Mouse (Mus musculus) megakaryocyte-erythroid progenitor cell, adult 5-6 weeks (primary cell): ENCODE results near the gene Olfr701. TPM values are rescaled to one million over a fixed set of nuclear protein-coding genes. Genes with fewer than 3 reads are reported as not detected.

Experiments
- ATAC-seq: replicated peaks from 2 replicates; pipeline ENCODE4 v1.8.0; 2016; ENCODE audit warnings: mild to moderate bottlenecking, inconsistent platforms; ENCODE audit not compliant: severe bottlenecking, poor library complexity, low FRiP score, low TSS enrichment
- total RNA-seq, 2 experiments: library from RNA; stranded (forward) in 1 of 2; stranded (reverse) in 1 of 2; fragments of 200-1000, 215-1000 nt in 1 of 2; fragments of >200 nt in 1 of 2; fragmentation: Nextera tagmentation in 1 of 2; gene quantifications; 2 replicates each; pipeline ENCODE4 v1.2.3; 2014 to 2017

Gene Olfr701
- not detected in 2 replicates for total RNA-seq (2014; fragmentation: Nextera tagmentation)
- not detected in 2 replicates for total RNA-seq (2017)

DNA sequence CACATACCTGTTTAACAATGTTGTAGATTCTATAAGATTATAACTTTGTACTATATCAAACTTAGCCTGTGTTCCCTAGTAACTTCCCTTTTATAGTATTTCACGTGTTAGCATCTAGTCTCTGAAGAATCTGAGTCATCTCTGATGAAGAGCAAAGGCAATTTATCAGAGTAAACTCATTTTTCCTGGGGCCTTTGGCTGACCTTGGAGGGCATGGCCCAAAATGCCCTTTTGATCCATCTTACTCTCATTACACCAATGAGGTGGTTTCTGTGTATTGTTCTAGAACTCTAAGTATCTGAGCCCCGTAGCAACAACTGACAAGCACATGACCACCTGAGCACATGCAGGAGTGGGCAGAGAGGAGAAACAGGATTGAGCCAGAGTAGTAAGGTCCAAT, at the start of gene Olfr701:
Gene Olfr701, plus strand, starts transcription at position 301 of the 400 bp plus-strand sequence.
- ATAC-seq: no peak

DNA sequence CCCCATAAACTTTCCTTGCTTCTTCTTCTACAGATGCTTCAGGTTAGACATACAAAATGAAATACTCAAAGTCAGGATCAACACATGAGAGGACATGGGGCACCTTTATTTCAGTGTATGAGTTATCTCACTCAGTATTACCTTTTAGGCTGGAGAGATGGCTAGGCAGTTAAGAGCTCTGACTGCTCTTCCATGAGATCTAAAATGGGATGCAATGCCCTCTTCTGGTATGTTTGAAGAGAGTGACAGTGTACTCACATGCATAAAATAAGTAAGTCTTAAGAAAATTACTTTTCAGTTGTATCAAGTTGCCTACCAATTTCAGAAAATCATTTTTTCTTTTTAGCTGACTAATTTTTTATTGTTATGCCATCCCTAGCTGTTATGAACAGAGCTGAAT, 25.6 kb upstream of the Olfr701 start:
- no peak for ATAC-seq

DNA sequence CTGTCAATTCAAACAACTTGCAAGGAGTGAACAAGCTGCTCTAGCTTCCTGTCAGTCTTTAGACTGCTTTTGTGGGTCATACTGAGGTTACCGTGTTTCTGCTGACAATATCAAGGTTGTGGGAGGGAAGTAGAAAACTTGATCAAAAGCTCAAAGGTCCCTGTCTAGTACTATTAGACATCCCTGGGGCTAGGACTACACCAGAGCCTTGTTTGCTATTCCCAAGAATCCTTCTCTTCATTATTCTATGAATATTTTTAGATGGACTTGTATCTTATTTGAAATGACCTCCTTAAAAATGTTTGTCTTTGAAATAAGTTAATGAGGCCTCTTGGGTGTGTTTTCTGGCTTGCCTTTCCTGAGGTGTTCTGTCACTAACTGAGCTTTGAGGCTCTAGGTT, 20.8 kb upstream of the Olfr701 start, which contains the start of gene Olfr699:
Gene Olfr699, minus strand, starts transcription at position 101 of the 400 bp plus-strand sequence.
- ATAC-seq: no peak

DNA sequence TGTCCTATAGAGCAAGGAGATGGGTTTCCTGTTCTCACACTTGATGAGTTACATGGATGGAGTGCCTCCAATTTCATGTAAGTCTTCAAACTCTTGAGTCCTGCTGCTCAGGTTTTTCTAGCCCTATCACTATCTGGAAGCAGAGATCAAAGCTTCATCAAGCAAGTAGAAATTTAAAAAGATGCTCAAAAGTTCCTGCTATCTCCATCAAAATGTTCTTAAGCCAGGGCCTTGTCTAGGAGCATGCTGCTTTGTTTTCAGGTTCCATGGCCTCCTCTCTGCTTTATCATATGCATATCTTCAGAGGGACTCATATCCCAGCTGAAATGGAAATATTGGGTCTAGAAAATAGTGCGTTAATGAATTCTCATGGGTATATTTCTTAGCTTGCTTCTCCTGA, 5.2 kb upstream of the Olfr701 start, which contains the start of gene Olfr700:
Gene Olfr700, minus strand, starts transcription at position 101 of the 400 bp plus-strand sequence.
- no peak for ATAC-seq

DNA sequence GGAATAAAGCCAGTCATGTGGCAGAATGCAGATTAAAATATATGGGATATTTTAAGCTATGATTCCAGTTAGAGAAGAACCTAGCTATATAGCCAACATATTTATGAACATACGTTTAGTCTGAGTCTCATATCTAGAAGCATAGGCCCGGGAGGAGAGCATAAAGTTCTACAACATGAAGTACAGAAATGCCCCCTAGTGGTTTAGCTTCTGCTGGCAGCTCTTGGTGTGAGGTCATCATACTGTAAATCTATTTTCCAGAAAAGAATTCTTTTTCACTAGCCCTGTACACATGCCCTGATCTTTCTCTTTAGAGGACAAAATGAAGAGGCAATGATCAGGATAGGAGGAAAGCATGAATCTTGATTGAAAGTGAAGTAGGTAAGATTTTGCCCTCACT, 1.8 kb downstream of the Olfr701 start:
- ATAC-seq: peak; percentile 90

DNA sequence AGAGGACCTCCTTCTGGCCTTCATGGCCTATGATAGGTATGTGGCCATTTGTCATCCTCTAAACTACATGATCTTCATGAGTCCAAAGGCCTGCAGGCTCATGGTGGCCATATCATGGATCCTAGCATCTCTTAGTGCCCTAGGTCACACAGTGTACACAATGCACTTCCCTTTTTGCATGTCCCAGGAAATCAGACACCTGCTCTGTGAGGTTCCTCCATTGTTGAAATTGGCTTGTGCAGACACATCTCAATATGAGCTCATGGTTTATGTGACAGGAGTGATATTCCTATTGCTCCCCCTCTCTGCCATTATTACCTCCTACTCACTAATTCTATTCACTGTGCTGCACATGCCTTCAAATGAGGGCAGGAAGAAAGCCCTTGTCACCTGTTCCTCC, 4.5 kb downstream of the Olfr701 start:
- ATAC-seq: no peak

DNA sequence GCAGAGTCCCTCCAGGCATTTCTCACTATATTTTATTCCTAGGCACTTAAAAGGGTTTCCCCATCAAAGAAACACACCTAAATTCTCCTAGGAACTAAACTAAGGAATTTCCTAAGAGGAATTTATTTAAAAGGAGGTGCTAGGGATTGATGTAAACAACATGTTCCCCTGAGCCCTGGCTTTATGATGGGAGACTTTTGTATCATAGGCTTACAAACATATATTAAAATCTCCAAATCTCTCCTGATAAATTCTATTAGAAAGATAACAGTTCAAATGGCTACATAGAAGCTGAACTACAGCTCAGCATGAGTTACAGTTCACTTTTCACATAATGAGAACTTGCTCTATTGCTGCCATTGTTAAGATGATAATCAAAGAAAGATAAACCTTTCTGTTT, 19.9 kb downstream of the Olfr701 start, which contains the start of gene Olfr702:
Gene Olfr702, minus strand, starts transcription at position 101 of the 400 bp plus-strand sequence.
- no peak for ATAC-seq

DNA sequence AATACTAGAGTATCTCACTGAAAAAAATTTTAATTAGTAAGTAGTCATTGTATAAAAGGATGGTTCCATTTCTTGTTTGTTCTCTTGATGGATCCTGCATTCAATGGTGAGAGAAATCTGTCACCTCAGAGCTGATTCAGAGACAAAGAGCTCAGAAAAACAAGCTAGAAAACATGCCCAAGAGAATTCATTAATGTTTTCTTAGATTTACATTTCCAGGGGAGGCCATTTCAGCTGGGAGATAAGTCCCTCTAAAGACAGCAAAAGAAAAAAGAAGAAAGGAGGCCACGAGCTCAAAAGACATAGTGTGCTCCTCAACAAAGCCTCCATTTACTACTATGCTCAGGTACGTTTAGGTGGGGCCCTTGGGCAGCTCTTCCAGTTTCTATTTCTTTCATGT, 29.1 kb downstream of the Olfr701 start, which contains the start of gene Olfr703:
Gene Olfr703, plus strand, starts transcription at position 301 of the 400 bp plus-strand sequence.
- no peak for ATAC-seq

DNA sequence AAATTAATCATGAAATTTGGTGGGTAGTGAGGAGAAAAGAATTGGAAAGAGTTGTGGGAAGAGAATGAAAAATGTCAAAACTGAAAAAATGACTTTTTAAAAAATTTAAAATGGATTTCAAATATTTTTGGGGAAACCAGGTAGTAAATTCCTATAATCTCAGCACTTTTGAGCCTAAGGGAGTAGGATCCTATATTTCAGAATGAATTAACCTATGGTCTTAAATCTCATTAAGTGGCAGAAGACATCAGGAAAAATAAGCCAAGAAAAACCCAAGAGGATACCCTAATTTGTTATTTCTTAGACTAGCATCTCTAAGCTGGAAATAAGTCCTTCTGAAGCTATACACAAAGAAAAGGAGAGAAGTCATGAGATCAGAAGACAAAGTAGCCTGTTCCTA, 49.0 kb downstream of the Olfr701 start, which contains the start of gene Olfr704:
Gene Olfr704, plus strand, starts transcription at position 301 of the 400 bp plus-strand sequence.
- ATAC-seq: no peak

Other genes with a start within 250 kb of the Olfr701 start
- gene Olfr693, start 133.5 kb upstream of the Olfr701 start, total RNA-seq (2014; fragmentation: Nextera tagmentation): not detected in 2 replicates
- not detected in 2 replicates for gene Olfr693, start 133.5 kb upstream of the Olfr701 start, total RNA-seq (2017)
- gene Olfr694, start 122.3 kb upstream of the Olfr701 start, total RNA-seq (2014; fragmentation: Nextera tagmentation): not detected in 2 replicates
- not detected in 2 replicates for gene Olfr694, start 122.3 kb upstream of the Olfr701 start, total RNA-seq (2017)
- not detected in 2 replicates for gene Olfr695, start 97.7 kb upstream of the Olfr701 start, total RNA-seq (2014; fragmentation: Nextera tagmentation)
- not detected in 2 replicates for gene Olfr695, start 97.7 kb upstream of the Olfr701 start, total RNA-seq (2017)
- gene Olfr697, start 71.7 kb upstream of the Olfr701 start, total RNA-seq (2014; fragmentation: Nextera tagmentation): not detected in 2 replicates
- gene Olfr697, start 71.7 kb upstream of the Olfr701 start, total RNA-seq (2017): not detected in 2 replicates
- gene Olfr698, start 58.7 kb upstream of the Olfr701 start, total RNA-seq (2014; fragmentation: Nextera tagmentation): not detected in 2 replicates
- gene Olfr698, start 58.7 kb upstream of the Olfr701 start, total RNA-seq (2017): not detected in 2 replicates
- gene Olfr699, start 20.9 kb upstream of the Olfr701 start, total RNA-seq (2014; fragmentation: Nextera tagmentation): not detected in 2 replicates
- not detected in 2 replicates for gene Olfr699, start 20.9 kb upstream of the Olfr701 start, total RNA-seq (2017)
- not detected in 2 replicates for gene Olfr700, start 5.3 kb upstream of the Olfr701 start, total RNA-seq (2014; fragmentation: Nextera tagmentation)
- gene Olfr700, start 5.3 kb upstream of the Olfr701 start, total RNA-seq (2017): not detected in 2 replicates
- not detected in 2 replicates for gene Olfr702, start 19.8 kb downstream of the Olfr701 start, total RNA-seq (2014; fragmentation: Nextera tagmentation)
- gene Olfr702, start 19.8 kb downstream of the Olfr701 start, total RNA-seq (2017): not detected in 2 replicates
- not detected in 2 replicates for gene Olfr703, start 29.2 kb downstream of the Olfr701 start, total RNA-seq (2014; fragmentation: Nextera tagmentation)
- gene Olfr703, start 29.2 kb downstream of the Olfr701 start, total RNA-seq (2017): not detected in 2 replicates
- gene Olfr704, start 49.1 kb downstream of the Olfr701 start, total RNA-seq (2014; fragmentation: Nextera tagmentation): not detected in 2 replicates
- not detected in 2 replicates for gene Olfr704, start 49.1 kb downstream of the Olfr701 start, total RNA-seq (2017)
- not detected in 2 replicates for gene Olfr705, start 62.8 kb downstream of the Olfr701 start, total RNA-seq (2014; fragmentation: Nextera tagmentation)
- gene Olfr705, start 62.8 kb downstream of the Olfr701 start, total RNA-seq (2017): not detected in 2 replicates
- not detected in 2 replicates for gene Olfr706, start 74.0 kb downstream of the Olfr701 start, total RNA-seq (2014; fragmentation: Nextera tagmentation)
- not detected in 2 replicates for gene Olfr706, start 74.0 kb downstream of the Olfr701 start, total RNA-seq (2017)
- not detected in 2 replicates for gene Olfr707, start 87.1 kb downstream of the Olfr701 start, total RNA-seq (2014; fragmentation: Nextera tagmentation)
- not detected in 2 replicates for gene Olfr707, start 87.1 kb downstream of the Olfr701 start, total RNA-seq (2017)
- gene Olfr1532-ps1, start 93.9 kb downstream of the Olfr701 start, total RNA-seq (2014; fragmentation: Nextera tagmentation): not detected in 2 replicates
- not detected in 2 replicates for gene Olfr1532-ps1, start 93.9 kb downstream of the Olfr701 start, total RNA-seq (2017)
- gene Olfr709-ps1, start 118.1 kb downstream of the Olfr701 start, total RNA-seq (2014; fragmentation: Nextera tagmentation): not detected in 2 replicates
- not detected in 2 replicates for gene Olfr709-ps1, start 118.1 kb downstream of the Olfr701 start, total RNA-seq (2017)
- gene Olfr710, start 134.2 kb downstream of the Olfr701 start, total RNA-seq (2014; fragmentation: Nextera tagmentation): not detected in 2 replicates
- not detected in 2 replicates for gene Olfr710, start 134.2 kb downstream of the Olfr701 start, total RNA-seq (2017)
- not detected in 2 replicates for gene Olfr6, start 149.8 kb downstream of the Olfr701 start, total RNA-seq (2014; fragmentation: Nextera tagmentation)
- not detected in 2 replicates for gene Olfr6, start 149.8 kb downstream of the Olfr701 start, total RNA-seq (2017)
- not detected in 2 replicates for gene Olfr711, start 161.3 kb downstream of the Olfr701 start, total RNA-seq (2014; fragmentation: Nextera tagmentation)
- gene Olfr711, start 161.3 kb downstream of the Olfr701 start, total RNA-seq (2017): not detected in 2 replicates
- gene Olfr2, start 191.9 kb downstream of the Olfr701 start, total RNA-seq (2014; fragmentation: Nextera tagmentation): 0.07 TPM in 1 of 2 replicates, not detected in the other
- not detected in 2 replicates for gene Olfr2, start 191.9 kb downstream of the Olfr701 start, total RNA-seq (2017)
- not detected in 2 replicates for gene Olfr713, start 217.0 kb downstream of the Olfr701 start, total RNA-seq (2014; fragmentation: Nextera tagmentation)
- gene Olfr713, start 217.0 kb downstream of the Olfr701 start, total RNA-seq (2017): not detected in 2 replicates